In genomic region chr7:84382346-84382745, GRCm38 (mm10) we compare ENCODE assay signal across 20 mouse cellular contexts. TPM values are rescaled to one million over a fixed set of nuclear protein-coding genes. Genes with fewer than 3 reads are reported as not detected.
"Had no signal": no experiment of that assay in that cellular context is flagged by ENCODE, and none has a peak within 500 bp of the region (broad histone marks: within the 10 kb centered on the region; RNA-seq: fewer than 3 reads in every experiment).

No protein-coding gene starts in this region.

- DNase-seq: lung, adult 18-20 months; lung, embryonic 14.5 days; lung, postnatal 10 days; lung, postnatal 4 days; midbrain, embryonic 14.5 days; retina, postnatal 1 day; right cerebral cortex, adult 18-20 months; right cerebral cortex, postnatal 25 days; right cerebral cortex, postnatal 4 days; spleen, adult 18-20 months; thymus, adult 18-20 months; thymus, postnatal 14 days; thymus, postnatal 36 days had no signal

- H3K9ac ChIP-seq: liver, embryonic 14.5 days; lung, embryonic 14.5 days; neural tube, embryonic 13.5 days; neural tube, embryonic 15.5 days had no signal

- H3K27ac ChIP-seq: liver, embryonic 14.5 days; midbrain, embryonic 10.5 days; neural tube, embryonic 13.5 days; neural tube, embryonic 15.5 days had no signal

- H3K4me2 ChIP-seq: lung, embryonic 14.5 days; neural tube, embryonic 13.5 days; neural tube, embryonic 15.5 days had no signal

- H3K27me3 ChIP-seq: neural tube, embryonic 13.5 days; neural tube, embryonic 15.5 days had no signal

- H3K36me3 ChIP-seq: neural tube, embryonic 13.5 days; neural tube, embryonic 15.5 days had no signal

- H3K9me3 ChIP-seq: midbrain, embryonic 10.5 days; neural tube, embryonic 13.5 days; neural tube, embryonic 15.5 days had no signal

- H3K4me3 ChIP-seq: midbrain, embryonic 10.5 days; myocyte; neural tube, embryonic 13.5 days; neural tube, embryonic 15.5 days had no signal

RNA-seq across cellular contexts. Expression of gene Arnt2, which starts 27.6 kb away (rescaled TPM):
- total RNA-seq: megakaryocyte, adult 5-6 weeks; megakaryocyte-erythroid progenitor cell, adult 5-6 weeks had no signal
